Mouse (Mus musculus): ENCODE data around the gene Zmynd15.
A peak's percentile ranks its signal among the peaks of the same experiment; 100 is the strongest.

The Zmynd15 gene

GRCm38 (mm10) chr11:70506962-70507515 lies 47.8 kb downstream of the Zmynd15 start:
- DNase-seq: no peak

GRCm38 (mm10) chr11:70509753-70510564 lies 50.7 kb downstream of the Zmynd15 start:
- peak; percentile 64 for DNase-seq

GRCm38 (mm10) chr11:70511242-70511641 lies 52.0 kb downstream of the Zmynd15 start:
- DNase-seq: no peak

- DNase-seq: no peak
Observed at GRCm38 (mm10) chr11:70511825-70512224, 52.6 kb downstream of the Zmynd15 start.

- DNase-seq: no peak
Observed at GRCm38 (mm10) chr11:70512709-70513342, 53.6 kb downstream of the Zmynd15 start.

GRCm38 (mm10) chr11:70513520-70513919 lies 54.3 kb downstream of the Zmynd15 start:
- DNase-seq: no peak

GRCm38 (mm10) chr11:70514288-70514687 lies 55.1 kb downstream of the Zmynd15 start, which contains the start of gene Vmo1:
Gene Vmo1, minus strand, starts transcription at chr11:70514616.
- no peak for DNase-seq
